Mouse (Mus musculus) layer of hippocampus, postnatal 25 days (tissue): ENCODE results near the gene Fzd5. TPM values are rescaled to one million over a fixed set of nuclear protein-coding genes. Genes with fewer than 3 reads are reported as not detected.

ENCODE experiments used
- DNase-seq, 2 experiments: peaks; one replicate each; pipeline ENCODE4 v3.0.0; 2022; ENCODE audit warnings: mixed read lengths in 2 of 2, low spot score in 1 of 2; ENCODE audit errors: extremely low spot score in 1 of 2
- total RNA-seq, 2 experiments: library from RNA; stranded (reverse); gene quantifications; 2 replicates each; pipeline ENCODE4 v1.2.3; 2021

The Fzd5 gene
- total RNA-seq, 2 experiments from 2014 or later: 0.79 to 1.0 TPM

DNA sequence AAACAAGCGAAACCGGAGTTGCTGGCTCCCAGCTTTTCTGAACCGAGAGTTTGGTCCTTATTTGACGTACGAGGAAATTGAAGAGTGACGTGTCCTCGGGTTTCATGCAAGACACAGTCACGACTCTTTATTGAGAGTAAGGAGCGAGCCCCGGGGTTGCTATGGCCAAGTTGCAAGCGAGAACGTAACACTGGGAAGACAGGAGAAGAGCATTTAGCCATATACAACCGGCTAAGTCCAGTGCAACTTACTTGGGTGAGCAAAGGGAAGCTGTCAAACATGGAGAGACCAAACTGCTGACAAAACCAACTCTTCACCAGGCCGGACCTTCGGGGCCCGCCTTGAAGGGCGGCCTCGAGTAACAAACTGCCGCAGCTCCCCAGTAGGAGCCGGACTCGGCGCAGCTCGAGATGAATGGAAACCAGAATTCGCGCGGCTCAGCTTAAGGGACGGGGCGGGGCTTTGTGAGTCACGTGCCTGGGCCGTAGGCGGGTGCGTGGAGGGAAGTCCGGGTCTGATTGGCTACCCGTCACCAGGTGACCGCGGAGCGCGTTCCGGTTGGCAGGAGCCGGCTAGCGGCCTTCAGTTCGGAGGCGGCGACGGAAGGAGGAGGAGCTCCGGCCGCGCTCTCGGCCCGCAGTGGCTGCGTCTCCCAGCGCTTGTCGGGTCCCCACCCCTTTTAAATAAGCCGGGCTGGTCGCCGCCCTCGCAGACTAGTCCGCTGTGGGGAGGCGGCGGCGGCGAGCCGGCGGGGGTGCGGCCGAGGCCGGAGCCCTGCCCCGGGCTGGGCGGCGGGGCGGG, 47.1 kb downstream of the Fzd5 start, which contains the start of gene Ccnyl1:
Gene Ccnyl1, plus strand, starts transcription at position 243 of the 801 bp plus-strand sequence.
- DNase-seq: peak; percentile 92 to 95

- DNase-seq: no peak
Observed at GRCm38 (mm10) chr1:64689561-64690212, 47.9 kb downstream of the Fzd5 start.

DNA sequence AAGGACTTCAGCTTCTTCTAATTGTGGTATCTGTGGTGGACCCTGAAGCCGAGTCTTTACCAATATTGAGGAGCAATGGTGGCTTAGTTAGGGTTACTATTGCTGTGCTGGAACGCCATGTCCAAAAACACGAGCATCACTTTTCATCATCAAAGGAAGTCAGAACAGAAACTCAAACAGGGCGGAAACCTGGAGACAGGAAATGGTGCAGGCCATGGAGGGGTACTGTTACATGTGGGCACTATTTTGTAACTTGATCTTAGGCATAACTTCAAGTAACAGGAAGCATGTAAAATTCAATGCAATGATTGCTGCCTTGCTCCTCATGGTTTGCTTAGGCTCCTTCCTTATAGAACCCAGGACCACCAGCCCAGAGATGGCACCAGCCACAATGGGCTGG, 49.5 kb downstream of the Fzd5 start:
- no peak for DNase-seq

- DNase-seq: no peak
Observed at GRCm38 (mm10) chr1:64684440-64684839, 53.1 kb downstream of the Fzd5 start.

GRCm38 (mm10) chr1:64683039-64683438, 54.5 kb downstream of the Fzd5 start:
- no peak for DNase-seq

GRCm38 (mm10) chr1:64681499-64681898, 56.1 kb downstream of the Fzd5 start:
- DNase-seq: no peak

Other genes starting within 250 kb of the Fzd5 start
- gene Creb1, start 205.1 kb downstream of the Fzd5 start, total RNA-seq: 10 to 100 TPM; 48.8 to 51.7 TPM
- gene Mettl21a, start 120.5 kb downstream of the Fzd5 start, total RNA-seq: 10 to 100 TPM in 1 of 2 experiments, 1 to 10 TPM in 1; 9.4 to 10.4 TPM
- gene Ccnyl1, start 47.3 kb downstream of the Fzd5 start, total RNA-seq: 10 to 100 TPM; 14.4 to 19.5 TPM
- gene Plekhm3, start 219.1 kb upstream of the Fzd5 start, total RNA-seq: 10 to 100 TPM; 24.7 to 34.1 TPM